In genomic region chr16:44526689-44527088, GRCm38 (mm10) we compare ENCODE assay signal across 8 mouse cellular contexts. TPM values are rescaled to one million over a fixed set of nuclear protein-coding genes. Genes with fewer than 3 reads are reported as not detected.
DNase-seq lines count a peak whose midpoint lies in the region; ATAC-seq and TF ChIP-seq lines count a peak whose summit lies in the region.

No protein-coding gene starts in this region.

- no peak overlapping the region for H3K4me2 ChIP-seq in lung, postnatal 0 days (replicated peaks; ENCODE audit: low read depth, low read length)
- H3K4me2 ChIP-seq in hindbrain, embryonic 15.5 days: peak overlapping the region; percentile 44

- H3K9me3 ChIP-seq in lung, postnatal 0 days (ENCODE audit: low read length): no peaks in the 10 kb centered on the region
- no peaks in the 10 kb centered on the region for H3K9me3 ChIP-seq in hindbrain, embryonic 15.5 days

- no peak overlapping the region for H3K27ac ChIP-seq in lung, postnatal 0 days (ENCODE audit: low read length)
- peak overlapping the region; percentile 73 for H3K27ac ChIP-seq in hindbrain, embryonic 15.5 days (replicated peaks)

- H3K27me3 ChIP-seq in lung, postnatal 0 days (replicated peaks; ENCODE audit: insufficient read depth, low read length): no peaks in the 10 kb centered on the region
- no peaks in the 10 kb centered on the region for H3K27me3 ChIP-seq in hindbrain, embryonic 15.5 days

- TF ChIP-seq EP300 in lung, postnatal 0 days (IDR thresholded peaks at IDR 0.05): no peak

- no peak for TF ChIP-seq CTCF in lung, postnatal 0 days (IDR thresholded peaks at IDR 0.05)

- 37% methylated on average over 12 of the region's 12 CpGs for WGBS in lung, postnatal 0 days
- 5% methylated on average over 12 of the region's 12 CpGs for WGBS in hindbrain, embryonic 15.5 days

- DNase-seq in adrenal gland, postnatal 14 days: peak; percentile 61
- no peak for DNase-seq in adrenal gland, postnatal 4 days (ENCODE audit: low spot score in 2 of 2)
- peak; percentile 58 for DNase-seq in lung, postnatal 0 days (ENCODE audit: low spot score)
- DNase-seq in lung, postnatal 36 days: no peak
- DNase-seq in frontal cortex, adult 2 months (ENCODE audit: extremely low spot score in 1 of 2, low spot score in 1 of 2): no peak
- no peak for DNase-seq in kidney, adult 18-20 months

- 0 out of 2 replicates have a peak, but pooled peaks have one; percentile 31 for ATAC-seq in lung, postnatal 0 days
- no peak for ATAC-seq in hindbrain, embryonic 15.5 days (ENCODE audit: low FRiP score, low read depth)
- no peak for ATAC-seq in frontal cortex, adult (ENCODE audit: low TSS enrichment)

- no peak overlapping the region for H3K4me3 ChIP-seq in lung, postnatal 0 days (ENCODE audit: low read depth, low read length)
- H3K4me3 ChIP-seq in hindbrain, embryonic 15.5 days: no peak overlapping the region

- no peak overlapping the region for H3K9ac ChIP-seq in lung, postnatal 0 days (replicated peaks; ENCODE audit: low read depth)
- H3K9ac ChIP-seq in hindbrain, embryonic 15.5 days: peak overlapping the region; percentile 44

- H3K4me1 ChIP-seq in lung, postnatal 0 days (ENCODE audit: insufficient read depth, low read depth, low read length): no peaks in the 10 kb centered on the region; the same call in 1 of the 2 replicates
- H3K4me1 ChIP-seq in hindbrain, embryonic 15.5 days (replicated peaks): peaks cover 43% of the 10 kb centered on the region

- H3K36me3 ChIP-seq in lung, postnatal 0 days (ENCODE audit: insufficient read depth, low read length): no peaks in the 10 kb centered on the region
- H3K36me3 ChIP-seq in hindbrain, embryonic 15.5 days: no peaks in the 10 kb centered on the region

RNA-seq across cellular contexts. Expression of gene Boc, which starts 32.0 kb away (rescaled TPM):
- total RNA-seq in adrenal gland, postnatal 14 days (2021): 43.0 and 46.3 TPM in 2 replicates
- total RNA-seq in adrenal gland, postnatal 4 days (2021): 10 to 100 TPM; 42.4 to 49.7 TPM
- polyA plus RNA-seq in lung, postnatal 0 days (2015; fragmentation: Nextera tagmentation; extraction: Ambion mirVana): 13.7 and 14.1 TPM in 2 replicates
- polyA plus RNA-seq in hindbrain, embryonic 15.5 days (2015; fragmentation: Nextera tagmentation; extraction: Ambion mirVana): 15.8 and 19.4 TPM in 2 replicates
- polyA plus RNA-seq in frontal cortex, adult 2 months (2012; rRNA removed): 7.9 and 8.5 TPM in 2 replicates

Comparison
In these comparisons a context has a peak if more than half of its experiments do, and no peak if none do; other contexts are left out.
1. DNase-seq: peak in adrenal gland, postnatal 14 days (single experiment) and lung, postnatal 0 days (single experiment); none in adrenal gland, postnatal 4 days (0 of 2), lung, postnatal 36 days (single experiment), frontal cortex, adult 2 months (0 of 2) and kidney, adult 18-20 months (single experiment).